Mouse (Mus musculus) limb, embryonic 14.5 days (tissue): Measurements from ENCODE around the gene Adm. TPM values are rescaled to one million over a fixed set of nuclear protein-coding genes. Genes with fewer than 3 reads are reported as not detected.
"Not testable (repeated sequence)": the region's sequence is repeated elsewhere in the genome, so short reads cannot be mapped to it uniquely, and the experiment has no call there.

Experiments used
- ATAC-seq: fragments of 200-750 bp; cut with Nextera tagmentation; 2 replicates; pipeline ENCODE4 v1.8.0; 2017; ENCODE audit warnings: low read depth, moderate number of reproducible peaks, moderate TSS enrichment; ENCODE audit not compliant: low FRiP score
- DNase-seq: peaks from one replicate; pipeline ENCODE4 v3.0.0-alpha.2; 2015; ENCODE audit warnings: low spot score
- H3K27ac ChIP-seq: fragments of 300-500 bp; sonication (generic); replicated peaks from 2 replicates; pipeline ENCODE4 v1.5.1; 2014; ENCODE audit warnings: low read depth, mild to moderate bottlenecking, low read length, moderate library complexity, mixed read lengths
- H3K27me3 ChIP-seq: fragments of 300-500 bp; sonication (generic); 2 replicates; pipeline ENCODE4 v1.6.1; 2014; ENCODE audit warnings: low read length, mixed read lengths; ENCODE audit not compliant: control insufficient read depth, insufficient read depth
- H3K36me3 ChIP-seq: fragments of 300-500 bp; sonication (generic); 2 replicates; pipeline ENCODE4 v1.6.1; 2014; ENCODE audit warnings: mild to moderate bottlenecking, low read length, moderate library complexity, mixed read lengths; ENCODE audit not compliant: control insufficient read depth, insufficient read depth
- H3K4me1 ChIP-seq: fragments of 300-500 bp; sonication (generic); 2 replicates; pipeline ENCODE4 v1.6.1; 2014; ENCODE audit warnings: antibody characterized with exemption, low read length, mixed read lengths; ENCODE audit not compliant: control insufficient read depth, insufficient read depth
- H3K4me2 ChIP-seq: fragments of 300-500 bp; sonication (generic); replicated peaks from 2 replicates; pipeline ENCODE4 v1.6.1; 2014; ENCODE audit warnings: low read depth, mild to moderate bottlenecking, low read length, moderate library complexity; ENCODE audit not compliant: severe bottlenecking
- H3K4me3 ChIP-seq: fragments of 300-500 bp; sonication (generic); replicated peaks from 2 replicates; pipeline ENCODE4 v1.5.1; 2014; ENCODE audit warnings: low read length
- H3K9ac ChIP-seq: fragments of 300-500 bp; sonication (generic); 2 replicates; pipeline ENCODE4 v1.6.1; 2014; ENCODE audit warnings: mild to moderate bottlenecking, low read depth, low read length, moderate library complexity; ENCODE audit not compliant: severe bottlenecking
- H3K9me3 ChIP-seq: fragments of 300-500 bp; sonication (generic); 2 replicates; pipeline ENCODE4 v1.6.1; 2016; ENCODE audit warnings: low read length; ENCODE audit not compliant: control insufficient read depth
- POLR2A ChIP-seq: fragments of 200-500 bp; IDR thresholded peaks from 2 replicates; pipeline ENCODE4 v1.8.0; 2012; ENCODE audit warnings: inconsistent platforms, mild to moderate bottlenecking, moderate library complexity, borderline replicate concordance; ENCODE audit not compliant: insufficient read depth, insufficient read length; ENCODE audit errors: extremely low read depth
- WGBS: fragments of 180-500 bp; shearing (Covaris S2); extraction: QIAGEN DNeasy Blood & Tissue Kit; methylation state at CpG from one replicate; pipeline ENCODE4 v1.1.7; 2014; 5-methylcytosine and 5-hydroxymethylcytosine counted together
- polyA plus RNA-seq, 2 experiments: library from polyadenylated mRNA; depleted of rRNA in 1 of 2; stranded (reverse) in 1 of 2; unstranded in 1 of 2; fragments of >200 nt; fragmentation: Nextera tagmentation in 1 of 2; extraction: Ambion mirVana in 1 of 2; gene quantifications; 2 replicates each; pipeline versions ENCODE4 v1.2.1 to v1.2.3; 2012 to 2014

Gene Adm
- polyA plus RNA-seq (2012; rRNA removed) = 1.8 and 2.6 TPM in 2 replicates
- polyA plus RNA-seq (2014; fragmentation: Nextera tagmentation; extraction: Ambion mirVana) = 2.6 and 3.3 TPM in 2 replicates

- WGBS = 2% methylated on average over 30 of the region's 30 CpGs
- peaks cover 27% of the 10 kb centered on the region for H3K4me1 ChIP-seq
- peaks cover 55% of the 10 kb centered on the region for H3K27me3 ChIP-seq
- no peaks in the 10 kb centered on the region for H3K36me3 ChIP-seq
- H3K9me3 ChIP-seq = no peaks in the 10 kb centered on the region
- TF ChIP-seq POLR2A = peak; percentile 46; the same call in 1 of the 2 replicates
- peak within 1 kb of the TSS; percentile 46 for H3K9ac ChIP-seq
- H3K4me2 ChIP-seq = peak within 1 kb of the TSS; percentile 84
- DNase-seq = peak; percentile 80
- ATAC-seq = no peak
- peak within 1 kb of the TSS; percentile 42 for H3K4me3 ChIP-seq
- H3K27ac ChIP-seq = no peak within 1 kb of the TSS
Measured at GRCm38 (mm10) chr7:110627486-110628272, at the start of gene Adm. Gene Adm, plus strand, starts transcription at chr7:110627661.

GRCm38 (mm10) chr7:110583705-110584104 is 43.8 kb upstream of the Adm start:
- ATAC-seq (no peak), DNase-seq (no peak)
- no peak overlapping the region for H3K27ac ChIP-seq
- H3K4me1 ChIP-seq = no peaks in the 10 kb centered on the region
- WGBS = 88% methylated on average over 3 of the region's 3 CpGs
- no peak overlapping the region for H3K9ac ChIP-seq
- TF ChIP-seq POLR2A = no peak
- H3K27me3 ChIP-seq = no peaks in the 10 kb centered on the region
- no peak overlapping the region for H3K4me2 ChIP-seq
- no peaks in the 10 kb centered on the region for H3K36me3 ChIP-seq
- no peak overlapping the region for H3K4me3 ChIP-seq
- H3K9me3 ChIP-seq = no peaks in the 10 kb centered on the region

- Histone ChIP-seq H3K4me1 (no peaks in the 10 kb centered on the region), H3K27me3 (no peaks in the 10 kb centered on the region), H3K27ac (no peak overlapping the region), H3K9me3 (no peaks in the 10 kb centered on the region), H3K4me2 (no peak overlapping the region), H3K9ac (no peak overlapping the region), H3K4me3 (no peak overlapping the region), H3K36me3 (no peaks in the 10 kb centered on the region)
- TF ChIP-seq POLR2A = no peak
- ATAC-seq (no peak; the same call in 1 of the 2 replicates), DNase-seq (no peak)
- WGBS = 64% methylated on average over 2 of the region's 2 CpGs
Measured at GRCm38 (mm10) chr7:110584159-110584558, 43.3 kb upstream of the Adm start.

GRCm38 (mm10) chr7:110585250-110585649 is 42.2 kb upstream of the Adm start:
- no peak for ATAC-seq
- no peak overlapping the region for H3K4me3 ChIP-seq
- no peak for TF ChIP-seq POLR2A
- H3K9ac ChIP-seq = no peak overlapping the region
- H3K36me3 ChIP-seq = no peaks in the 10 kb centered on the region
- WGBS = 79% methylated on average over 2 of the region's 2 CpGs
- no peak overlapping the region for H3K4me2 ChIP-seq
- no peak overlapping the region for H3K27ac ChIP-seq
- DNase-seq = no peak
- H3K4me1 ChIP-seq = no peaks in the 10 kb centered on the region
- H3K27me3 ChIP-seq = no peaks in the 10 kb centered on the region
- H3K9me3 ChIP-seq = no peaks in the 10 kb centered on the region

- Histone ChIP-seq H3K9ac (no peak overlapping the region), H3K4me2 (no peak overlapping the region), H3K9me3 (no peaks in the 10 kb centered on the region), H3K36me3 (no peaks in the 10 kb centered on the region), H3K27ac (no peak overlapping the region), H3K4me1 (no peaks in the 10 kb centered on the region), H3K27me3 (no peaks in the 10 kb centered on the region), H3K4me3 (no peak overlapping the region)
- no peak for DNase-seq
- ATAC-seq = no peak
- 86% methylated on average over 1 of the region's 1 CpGs for WGBS
- no peak for TF ChIP-seq POLR2A
Measured at GRCm38 (mm10) chr7:110587721-110588120, 39.7 kb upstream of the Adm start.

GRCm38 (mm10) chr7:110593991-110594390 is 33.5 kb upstream of the Adm start:
- not testable (repeated sequence) for H3K36me3 ChIP-seq, DNase-seq, H3K4me3 ChIP-seq, H3K9me3 ChIP-seq, H3K4me1 ChIP-seq, ATAC-seq, H3K27ac ChIP-seq, H3K4me2 ChIP-seq, H3K27me3 ChIP-seq, H3K9ac ChIP-seq
- WGBS = 94% methylated on average over 3 of the region's 3 CpGs
